Mouse (Mus musculus) bone marrow, adult 2 months (tissue): ENCODE data around the gene Clstn2. TPM values are rescaled to one million over a fixed set of nuclear protein-coding genes. Genes with fewer than 3 reads are reported as not detected.

Experiments used
- H3K27ac ChIP-seq: fragments of 200-500 bp; 2 replicates; pipeline ENCODE4 v1.5.1; 2012; ENCODE audit warnings: low read depth, mild to moderate bottlenecking, control low read depth, inconsistent platforms, low read length; ENCODE audit not compliant: control insufficient read depth, poor library complexity, insufficient read depth
- H3K4me1 ChIP-seq: fragments of 200-500 bp; 2 replicates; pipeline ENCODE4 v1.6.1; 2011; ENCODE audit warnings: low read length; ENCODE audit not compliant: control insufficient read depth, insufficient read depth
- H3K4me3 ChIP-seq: fragments of 200-500 bp; replicated peaks from 2 replicates; pipeline ENCODE3; 2011; ENCODE audit warnings: mild to moderate bottlenecking, low read depth, low read length, control low read depth; ENCODE audit not compliant: control insufficient read depth
- CTCF ChIP-seq: fragments of 200-500 bp; IDR thresholded peaks from 2 replicates; pipeline ENCODE4 v1.5.1; 2011; ENCODE audit warnings: low read length, control low read depth; ENCODE audit not compliant: control insufficient read depth, insufficient read depth
- POLR2A ChIP-seq: fragments of 200-500 bp; IDR thresholded peaks from 2 replicates; pipeline ENCODE4 v1.6.1; 2011; ENCODE audit warnings: low read depth, mild to moderate bottlenecking, control low read depth, low read length, borderline replicate concordance; ENCODE audit not compliant: control insufficient read depth
- WGBS: fragments of 180-500 bp; shearing (Covaris S2); methylation state at CpG from one replicate; pipeline ENCODE4 v1.1.7; 2018; 5-methylcytosine and 5-hydroxymethylcytosine counted together
- polyA plus RNA-seq: library from polyadenylated mRNA; stranded (reverse); fragments of >200 nt; gene quantifications from 2 replicates; pipeline ENCODE4 v1.2.4, GENCODE M21; 2011; ENCODE audit warnings: low replicate concordance; ENCODE audit not compliant: missing spikeins, insufficient read depth, insufficient read length

Clstn2 gene
- polyA plus RNA-seq, 1 experiment, result not detected

GRCm38 (mm10) chr9:97563121-97563520 is 469.9 kb downstream of the Clstn2 start:
- Histone ChIP-seq H3K27ac (no peak overlapping the region), H3K4me3 (no peak overlapping the region), H3K4me1 (no peaks in the 10 kb centered on the region)
- 79% methylated on average over 6 of the region's 6 CpGs for WGBS
- TF ChIP-seq CTCF (no peak), POLR2A (no peak)

- no peak overlapping the region for H3K27ac ChIP-seq
- WGBS, result 73% methylated on average over 4 of the region's 4 CpGs
- H3K4me3 ChIP-seq, result no peak overlapping the region
- no peak for TF ChIP-seq CTCF
- TF ChIP-seq POLR2A, result no peak
- no peaks in the 10 kb centered on the region for H3K4me1 ChIP-seq
These were observed 488.6 kb downstream of the Clstn2 start for GRCm38 (mm10) chr9:97544359-97544758.

- Histone ChIP-seq H3K27ac (no peak overlapping the region), H3K4me3 (no peak overlapping the region), H3K4me1 (no peaks in the 10 kb centered on the region)
- TF ChIP-seq CTCF, result no peak
- no peak for TF ChIP-seq POLR2A
- 84% methylated on average over 6 of the region's 6 CpGs for WGBS
These were observed 491.6 kb downstream of the Clstn2 start for GRCm38 (mm10) chr9:97541419-97541818.

DNA sequence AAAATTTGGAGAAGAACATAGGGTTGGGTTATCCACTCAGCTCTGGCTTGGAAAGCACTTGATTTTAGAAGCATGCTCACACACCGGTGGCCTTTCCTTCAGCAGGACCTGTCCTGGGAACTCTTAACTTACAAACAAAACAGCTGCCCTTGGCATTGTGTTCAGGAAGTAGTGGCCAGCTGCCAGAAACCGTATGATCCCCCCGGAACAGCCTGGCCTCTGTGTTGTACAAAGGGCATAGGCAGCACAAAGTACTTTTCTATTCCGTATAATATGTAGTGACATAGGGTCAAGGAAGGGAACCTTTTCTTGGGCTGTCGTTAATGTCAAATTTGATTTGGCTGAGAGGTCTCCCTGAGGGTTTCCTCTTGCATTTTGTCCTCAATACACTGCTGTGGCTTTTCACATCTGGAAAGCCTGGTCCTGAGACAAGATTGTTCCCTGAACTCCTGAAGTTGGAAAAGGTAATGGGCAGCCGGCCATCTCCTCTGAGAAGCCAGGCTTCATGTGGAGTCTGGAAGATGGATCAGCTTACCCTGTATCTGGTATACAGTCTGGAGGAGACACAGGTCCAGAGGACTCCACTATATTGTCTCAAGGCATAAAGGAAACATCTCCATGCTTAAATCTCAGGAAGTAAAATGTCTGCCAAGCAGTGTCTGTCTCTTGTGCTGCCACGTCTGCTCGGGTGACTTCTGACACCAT is 494.8 kb downstream of the Clstn2 start:
- H3K4me3 ChIP-seq, result no peak overlapping the region
- H3K4me1 ChIP-seq, result no peaks in the 10 kb centered on the region
- TF ChIP-seq POLR2A, result no peak
- TF ChIP-seq CTCF, result no peak
- no peak overlapping the region for H3K27ac ChIP-seq
- 51% methylated on average over 8 of the region's 8 CpGs for WGBS

- Histone ChIP-seq H3K4me3 (no peak overlapping the region), H3K4me1 (no peaks in the 10 kb centered on the region), H3K27ac (no peak overlapping the region)
- TF ChIP-seq CTCF (no peak), POLR2A (no peak)
- 87% methylated on average over 2 of the region's 2 CpGs for WGBS
These were observed 498.8 kb downstream of the Clstn2 start for GRCm38 (mm10) chr9:97534196-97534595.

DNA sequence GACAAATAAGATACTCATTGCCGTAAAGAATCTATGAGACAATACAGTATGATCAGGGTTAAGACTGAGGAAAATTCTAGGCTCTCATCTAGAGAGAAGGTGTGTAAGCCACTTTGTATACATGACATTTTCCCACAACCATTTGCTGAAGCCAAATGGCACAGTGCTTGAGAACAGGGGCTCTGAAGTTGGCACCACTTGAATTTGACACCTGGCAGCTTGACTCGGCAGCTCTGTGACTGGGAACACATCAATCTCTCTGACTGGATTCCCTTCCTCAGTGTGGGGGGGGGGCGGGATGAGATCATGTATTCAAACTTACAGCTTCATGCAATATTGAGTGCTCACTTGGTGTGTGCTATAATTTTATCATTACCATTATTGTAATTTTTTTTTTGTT is 499.7 kb downstream of the Clstn2 start:
- WGBS, result 73% methylated on average over 3 of the region's 3 CpGs

GRCm38 (mm10) chr9:97532536-97532935 is 500.4 kb downstream of the Clstn2 start:
- WGBS, result 84% methylated on average over 13 of the region's 13 CpGs

More for the DNA sequence above, 499.7 kb downstream of the Clstn2 start:
- no peak overlapping the region for H3K27ac ChIP-seq
- no peaks in the 10 kb centered on the region for H3K4me1 ChIP-seq
- H3K4me3 ChIP-seq, result no peak overlapping the region
- TF ChIP-seq POLR2A (no peak), CTCF (no peak)

GRCm38 (mm10) chr9:97527926-97528325 is 505.1 kb downstream of the Clstn2 start:
- Histone ChIP-seq H3K4me1 (no peaks in the 10 kb centered on the region), H3K4me3 (no peak overlapping the region), H3K27ac (no peak overlapping the region)
- WGBS, result 84% methylated on average over 1 of the region's 1 CpGs
- no peak for TF ChIP-seq POLR2A
- TF ChIP-seq CTCF, result no peak

More at GRCm38 (mm10) chr9:97532536-97532935, 500.4 kb downstream of the Clstn2 start:
- no peaks in the 10 kb centered on the region for H3K4me1 ChIP-seq
- H3K27ac ChIP-seq, result no peak overlapping the region
- no peak for TF ChIP-seq CTCF
- TF ChIP-seq POLR2A, result no peak
- no peak overlapping the region for H3K4me3 ChIP-seq
